Mouse (Mus musculus) bone marrow macrophage, adult 2 months (primary cell): ENCODE measurements around the gene Kcnh1. TPM values are rescaled to one million over a fixed set of nuclear protein-coding genes. Genes with fewer than 3 reads are reported as not detected.

Experiments
- H3K27ac ChIP-seq: 2 replicates; pipeline ENCODE4 v1.5.1; 2012; ENCODE audit warnings: low read depth, low read length; ENCODE audit not compliant: insufficient read depth
- H3K4me1 ChIP-seq: 2 replicates; pipeline ENCODE4 v1.6.1; 2012; ENCODE audit warnings: low read length; ENCODE audit not compliant: control insufficient read depth, insufficient read depth
- H3K4me3 ChIP-seq: 2 replicates; pipeline ENCODE4 v1.5.1; 2012; ENCODE audit warnings: mild to moderate bottlenecking, low read length, moderate library complexity; ENCODE audit not compliant: insufficient read depth
- CTCF ChIP-seq: IDR thresholded peaks from 2 replicates; pipeline ENCODE4 v1.5.1; 2012; ENCODE audit warnings: low read depth, mild to moderate bottlenecking, low read length, moderate library complexity
- POLR2A ChIP-seq: IDR thresholded peaks from 2 replicates; pipeline ENCODE4 v1.6.1; 2012; ENCODE audit warnings: mild to moderate bottlenecking, low read depth, low read length, borderline replicate concordance
- polyA plus RNA-seq: library from polyadenylated mRNA; stranded (reverse); fragments of >200 nt; gene quantifications from 2 replicates; pipeline ENCODE4 v1.2.4, GENCODE M21; 2012; ENCODE audit not compliant: missing spikeins, insufficient read depth, insufficient read length

Kcnh1 gene
- polyA plus RNA-seq, 1 experiment: not detected

GRCm38 (mm10) chr1:192480072-192480784 lies 289.7 kb downstream of the Kcnh1 start:
- H3K27ac ChIP-seq: no peak overlapping the region
- TF ChIP-seq CTCF (no peak), POLR2A (no peak)
- H3K4me1 ChIP-seq: no peaks in the 10 kb centered on the region
- H3K4me3 ChIP-seq: no peak overlapping the region

- Histone ChIP-seq H3K4me3 (no peak overlapping the region), H3K27ac (no peak overlapping the region), H3K4me1 (no peaks in the 10 kb centered on the region)
- TF ChIP-seq CTCF (no peak), POLR2A (no peak)
Observed at GRCm38 (mm10) chr1:192481446-192481845, 290.9 kb downstream of the Kcnh1 start.

- no peak overlapping the region for H3K27ac ChIP-seq
Observed at GRCm38 (mm10) chr1:192485030-192485429, 294.5 kb downstream of the Kcnh1 start.

GRCm38 (mm10) chr1:192487571-192487970 lies 297.0 kb downstream of the Kcnh1 start:
- no peak overlapping the region for H3K4me3 ChIP-seq
- TF ChIP-seq POLR2A (no peak), CTCF (no peak)
- no peaks in the 10 kb centered on the region for H3K4me1 ChIP-seq
- H3K27ac ChIP-seq: no peak overlapping the region

More at GRCm38 (mm10) chr1:192485030-192485429, 294.5 kb downstream of the Kcnh1 start:
- Histone ChIP-seq H3K4me3 (no peak overlapping the region), H3K4me1 (no peaks in the 10 kb centered on the region)
- TF ChIP-seq POLR2A (no peak), CTCF (no peak)

GRCm38 (mm10) chr1:192489908-192490825 lies 299.6 kb downstream of the Kcnh1 start:
- no peaks in the 10 kb centered on the region for H3K4me1 ChIP-seq
- no peak overlapping the region for H3K27ac ChIP-seq
- TF ChIP-seq POLR2A: no peak
- TF ChIP-seq CTCF: no peak
- no peak overlapping the region for H3K4me3 ChIP-seq

GRCm38 (mm10) chr1:192497505-192497904 lies 306.9 kb downstream of the Kcnh1 start:
- H3K4me3 ChIP-seq: no peak overlapping the region
- H3K27ac ChIP-seq: no peak overlapping the region
- H3K4me1 ChIP-seq: peaks cover 4% of the 10 kb centered on the region; the same call in 1 of the 2 replicates
- TF ChIP-seq CTCF: no peak
- no peak for TF ChIP-seq POLR2A

GRCm38 (mm10) chr1:192502016-192502415 lies 311.4 kb downstream of the Kcnh1 start:
- no peak for TF ChIP-seq POLR2A
- no peak for TF ChIP-seq CTCF
- no peak overlapping the region for H3K27ac ChIP-seq
- peaks cover 4% of the 10 kb centered on the region; the same call in 1 of the 2 replicates for H3K4me1 ChIP-seq
- no peak overlapping the region for H3K4me3 ChIP-seq

- Histone ChIP-seq H3K4me1 (peaks cover 4% of the 10 kb centered on the region; the same call in 1 of the 2 replicates), H3K4me3 (no peak overlapping the region), H3K27ac (no peak overlapping the region)
- no peak for TF ChIP-seq POLR2A
- TF ChIP-seq CTCF: no peak
Observed at GRCm38 (mm10) chr1:192502835-192503234, 312.3 kb downstream of the Kcnh1 start.

- H3K27ac ChIP-seq: no peak overlapping the region
- no peak overlapping the region for H3K4me3 ChIP-seq
- TF ChIP-seq CTCF: no peak
- no peak for TF ChIP-seq POLR2A
- peaks cover 4% of the 10 kb centered on the region; the same call in 1 of the 2 replicates for H3K4me1 ChIP-seq
Observed at GRCm38 (mm10) chr1:192503651-192504050, 313.1 kb downstream of the Kcnh1 start.

- TF ChIP-seq CTCF (no peak), POLR2A (no peak)
- peak overlapping the region; percentile 45 for H3K27ac ChIP-seq
- H3K4me3 ChIP-seq: no peak overlapping the region
- H3K4me1 ChIP-seq: peaks cover 13% of the 10 kb centered on the region
Observed at GRCm38 (mm10) chr1:192512821-192513220, 322.2 kb downstream of the Kcnh1 start.
